Mouse (Mus musculus): Measurements from ENCODE around the gene Ms4a18. TPM values are rescaled to one million over a fixed set of nuclear protein-coding genes. Genes with fewer than 3 reads are reported as not detected.

Ms4a18 gene
- polyA plus RNA-seq, 1 experiment from 2014 or later: not detected

GRCm38 (mm10) chr19:10976318-10976717 lies 41.5 kb downstream of the Ms4a18 start:
- peaks cover 4% of the 10 kb centered on the region; the same call in 1 of the 2 replicates for H3K9me3 ChIP-seq (replicated peaks; ENCODE audit: control insufficient read depth, low read length)
- H3K27me3 ChIP-seq (ENCODE audit: control insufficient read depth, insufficient read depth, low read length): no peaks in the 10 kb centered on the region
- H3K9ac ChIP-seq (ENCODE audit: low read length): no peak overlapping the region
- no peaks in the 10 kb centered on the region for H3K36me3 ChIP-seq (ENCODE audit: control insufficient read depth, insufficient read depth)
- WGBS: 38% methylated on average over 4 of the region's 4 CpGs
- peaks cover 5% of the 10 kb centered on the region for H3K4me1 ChIP-seq (ENCODE audit: control insufficient read depth, insufficient read depth, low read length)
- H3K4me2 ChIP-seq (ENCODE audit: low read depth, low read length): no peak overlapping the region
- ATAC-seq (replicated peaks; ENCODE audit: extremely low read depth, insufficient read depth, low FRiP score): no peak
- H3K4me3 ChIP-seq (ENCODE audit: low read length): no peak overlapping the region
- no peak overlapping the region for H3K27ac ChIP-seq (ENCODE audit: low read length)

- Histone ChIP-seq H3K4me1 (ENCODE audit: control insufficient read depth, insufficient read depth, low read length) (peaks cover 5% of the 10 kb centered on the region), H3K36me3 (ENCODE audit: control insufficient read depth, insufficient read depth) (no peaks in the 10 kb centered on the region), H3K9me3 (replicated peaks; ENCODE audit: control insufficient read depth, low read length) (peaks cover 4% of the 10 kb centered on the region; the same call in 1 of the 2 replicates), H3K27me3 (ENCODE audit: control insufficient read depth, insufficient read depth, low read length) (no peaks in the 10 kb centered on the region), H3K4me3 (ENCODE audit: low read length) (no peak overlapping the region), H3K27ac (ENCODE audit: low read length) (no peak overlapping the region), H3K9ac (ENCODE audit: low read length) (no peak overlapping the region), H3K4me2 (ENCODE audit: low read depth, low read length) (no peak overlapping the region)
- ATAC-seq (replicated peaks; ENCODE audit: extremely low read depth, insufficient read depth, low FRiP score): no peak
- 74% methylated on average over 2 of the region's 2 CpGs for WGBS
Observed at GRCm38 (mm10) chr19:10975187-10975586, 42.6 kb downstream of the Ms4a18 start.

- 35% methylated on average over 4 of the region's 4 CpGs for WGBS
- 0 out of 2 replicates have a peak, but pooled peaks have one; percentile 57 for ATAC-seq (replicated peaks; ENCODE audit: extremely low read depth, insufficient read depth, low FRiP score)
- H3K4me2 ChIP-seq (ENCODE audit: low read depth, low read length): no peak within 1 kb of the TSS
Observed at GRCm38 (mm10) chr19:10974238-10974865, 43.5 kb downstream of the Ms4a18 start, which contains the start of gene Ms4a10. Gene Ms4a10, minus strand, starts transcription at chr19:10974670.

GRCm38 (mm10) chr19:10973187-10973586 lies 44.6 kb downstream of the Ms4a18 start:
- 66% methylated on average over 2 of the region's 2 CpGs for WGBS
- H3K9ac ChIP-seq (ENCODE audit: low read length): no peak overlapping the region
- no peaks in the 10 kb centered on the region; the same call in 1 of the 2 replicates for H3K4me1 ChIP-seq (ENCODE audit: control insufficient read depth, insufficient read depth, low read length)
- ATAC-seq (replicated peaks; ENCODE audit: extremely low read depth, insufficient read depth, low FRiP score): no peak
- H3K27me3 ChIP-seq (ENCODE audit: control insufficient read depth, insufficient read depth, low read length): no peaks in the 10 kb centered on the region
- peaks cover 4% of the 10 kb centered on the region; the same call in 1 of the 2 replicates for H3K9me3 ChIP-seq (replicated peaks; ENCODE audit: control insufficient read depth, low read length)
- H3K4me3 ChIP-seq (ENCODE audit: low read length): no peak overlapping the region
- H3K4me2 ChIP-seq (ENCODE audit: low read depth, low read length): no peak overlapping the region
- no peak overlapping the region for H3K27ac ChIP-seq (ENCODE audit: low read length)
- H3K36me3 ChIP-seq (ENCODE audit: control insufficient read depth, insufficient read depth): no peaks in the 10 kb centered on the region

More at GRCm38 (mm10) chr19:10974238-10974865, 43.5 kb downstream of the Ms4a18 start, which contains the start of gene Ms4a10:
- no peaks in the 10 kb centered on the region for H3K36me3 ChIP-seq (ENCODE audit: control insufficient read depth, insufficient read depth)
- peaks cover under 1% of the 10 kb centered on the region for H3K4me1 ChIP-seq (ENCODE audit: control insufficient read depth, insufficient read depth, low read length)
- peaks cover 4% of the 10 kb centered on the region; the same call in 1 of the 2 replicates for H3K9me3 ChIP-seq (replicated peaks; ENCODE audit: control insufficient read depth, low read length)
- no peak within 1 kb of the TSS for H3K4me3 ChIP-seq (ENCODE audit: low read length)
- H3K27ac ChIP-seq (ENCODE audit: low read length): no peak within 1 kb of the TSS
- H3K9ac ChIP-seq (ENCODE audit: low read length): no peak within 1 kb of the TSS
- no peaks in the 10 kb centered on the region for H3K27me3 ChIP-seq (ENCODE audit: control insufficient read depth, insufficient read depth, low read length)

- no peak overlapping the region for H3K9ac ChIP-seq (ENCODE audit: low read length)
- no peaks in the 10 kb centered on the region for H3K27me3 ChIP-seq (ENCODE audit: control insufficient read depth, insufficient read depth, low read length)
- H3K27ac ChIP-seq (ENCODE audit: low read length): no peak overlapping the region
- H3K4me1 ChIP-seq (ENCODE audit: control insufficient read depth, insufficient read depth, low read length): no peaks in the 10 kb centered on the region; the same call in 1 of the 2 replicates
- 78% methylated on average over 3 of the region's 3 CpGs for WGBS
- no peak for ATAC-seq (replicated peaks; ENCODE audit: extremely low read depth, insufficient read depth, low FRiP score)
- no peak overlapping the region for H3K4me2 ChIP-seq (ENCODE audit: low read depth, low read length)
- no peaks in the 10 kb centered on the region for H3K36me3 ChIP-seq (ENCODE audit: control insufficient read depth, insufficient read depth)
- H3K9me3 ChIP-seq (replicated peaks; ENCODE audit: control insufficient read depth, low read length): peaks cover 4% of the 10 kb centered on the region; the same call in 1 of the 2 replicates
- no peak overlapping the region for H3K4me3 ChIP-seq (ENCODE audit: low read length)
Observed at GRCm38 (mm10) chr19:10972660-10973059, 45.2 kb downstream of the Ms4a18 start.

GRCm38 (mm10) chr19:10970457-10970856 lies 47.4 kb downstream of the Ms4a18 start:
- Histone ChIP-seq H3K4me3 (ENCODE audit: low read length) (no peak overlapping the region), H3K4me2 (ENCODE audit: low read depth, low read length) (no peak overlapping the region), H3K27me3 (ENCODE audit: control insufficient read depth, insufficient read depth, low read length) (no peaks in the 10 kb centered on the region), H3K27ac (ENCODE audit: low read length) (no peak overlapping the region), H3K4me1 (ENCODE audit: control insufficient read depth, insufficient read depth, low read length) (no peaks in the 10 kb centered on the region; the same call in 1 of the 2 replicates), H3K9ac (ENCODE audit: low read length) (no peak overlapping the region), H3K36me3 (ENCODE audit: control insufficient read depth, insufficient read depth) (no peaks in the 10 kb centered on the region), H3K9me3 (replicated peaks; ENCODE audit: control insufficient read depth, low read length) (peaks cover 7% of the 10 kb centered on the region; the same call in 1 of the 2 replicates)
- ATAC-seq (replicated peaks; ENCODE audit: extremely low read depth, insufficient read depth, low FRiP score): no peak
- whole genome bisulfite sequencing: 27% methylated on average over 3 of the region's 3 CpGs

- no peak overlapping the region for H3K4me3 ChIP-seq (ENCODE audit: low read length)
- WGBS: 84% methylated on average over 7 of the region's 7 CpGs
- ATAC-seq (replicated peaks; ENCODE audit: extremely low read depth, insufficient read depth, low FRiP score): no peak
Observed at GRCm38 (mm10) chr19:10968578-10968977, 49.3 kb downstream of the Ms4a18 start.

GRCm38 (mm10) chr19:10965721-10966120 lies 52.1 kb downstream of the Ms4a18 start:
- WGBS: 77% methylated on average over 7 of the region's 7 CpGs
- H3K4me2 ChIP-seq (ENCODE audit: low read depth, low read length): no peak overlapping the region
- H3K9me3 ChIP-seq (replicated peaks; ENCODE audit: control insufficient read depth, low read length): 0 out of 2 replicates have a peak, but pooled peaks cover 4% of the 10 kb centered on the region
- H3K9ac ChIP-seq (ENCODE audit: low read length): no peak overlapping the region
- no peaks in the 10 kb centered on the region for H3K36me3 ChIP-seq (ENCODE audit: control insufficient read depth, insufficient read depth)
- no peak overlapping the region for H3K4me3 ChIP-seq (ENCODE audit: low read length)
- no peaks in the 10 kb centered on the region for H3K4me1 ChIP-seq (ENCODE audit: control insufficient read depth, insufficient read depth, low read length)
- no peak overlapping the region for H3K27ac ChIP-seq (ENCODE audit: low read length)
- H3K27me3 ChIP-seq (ENCODE audit: control insufficient read depth, insufficient read depth, low read length): peaks cover 2% of the 10 kb centered on the region; the same call in 1 of the 2 replicates
- 0 out of 2 replicates have a peak, but pooled peaks have one; percentile 16 for ATAC-seq (replicated peaks; ENCODE audit: extremely low read depth, insufficient read depth, low FRiP score)

More at GRCm38 (mm10) chr19:10968578-10968977, 49.3 kb downstream of the Ms4a18 start:
- H3K4me1 ChIP-seq (ENCODE audit: control insufficient read depth, insufficient read depth, low read length): no peaks in the 10 kb centered on the region; the same call in 1 of the 2 replicates
- H3K27me3 ChIP-seq (ENCODE audit: control insufficient read depth, insufficient read depth, low read length): no peaks in the 10 kb centered on the region
- H3K9ac ChIP-seq (ENCODE audit: low read length): no peak overlapping the region
- H3K27ac ChIP-seq (ENCODE audit: low read length): no peak overlapping the region
- H3K9me3 ChIP-seq (replicated peaks; ENCODE audit: control insufficient read depth, low read length): peaks cover 7% of the 10 kb centered on the region; the same call in 1 of the 2 replicates
- H3K36me3 ChIP-seq (ENCODE audit: control insufficient read depth, insufficient read depth): no peaks in the 10 kb centered on the region
- H3K4me2 ChIP-seq (ENCODE audit: low read depth, low read length): no peak overlapping the region

- Histone ChIP-seq H3K9me3 (replicated peaks; ENCODE audit: control insufficient read depth, low read length) (no peaks in the 10 kb centered on the region), H3K9ac (ENCODE audit: low read length) (no peak overlapping the region), H3K27me3 (ENCODE audit: control insufficient read depth, insufficient read depth, low read length) (peaks cover 2% of the 10 kb centered on the region; the same call in 1 of the 2 replicates), H3K4me2 (ENCODE audit: low read depth, low read length) (no peak overlapping the region), H3K36me3 (ENCODE audit: control insufficient read depth, insufficient read depth) (no peaks in the 10 kb centered on the region), H3K27ac (ENCODE audit: low read length) (no peak overlapping the region), H3K4me1 (ENCODE audit: control insufficient read depth, insufficient read depth, low read length) (no peaks in the 10 kb centered on the region), H3K4me3 (ENCODE audit: low read length) (no peak overlapping the region)
- WGBS: 37% methylated on average over 12 of the region's 12 CpGs
- no peak for ATAC-seq (replicated peaks; ENCODE audit: extremely low read depth, insufficient read depth, low FRiP score)
Observed at GRCm38 (mm10) chr19:10959978-10960346, 57.9 kb downstream of the Ms4a18 start.
